Mouse (Mus musculus): Measurements from ENCODE around the gene Ahnak2.

DNA sequence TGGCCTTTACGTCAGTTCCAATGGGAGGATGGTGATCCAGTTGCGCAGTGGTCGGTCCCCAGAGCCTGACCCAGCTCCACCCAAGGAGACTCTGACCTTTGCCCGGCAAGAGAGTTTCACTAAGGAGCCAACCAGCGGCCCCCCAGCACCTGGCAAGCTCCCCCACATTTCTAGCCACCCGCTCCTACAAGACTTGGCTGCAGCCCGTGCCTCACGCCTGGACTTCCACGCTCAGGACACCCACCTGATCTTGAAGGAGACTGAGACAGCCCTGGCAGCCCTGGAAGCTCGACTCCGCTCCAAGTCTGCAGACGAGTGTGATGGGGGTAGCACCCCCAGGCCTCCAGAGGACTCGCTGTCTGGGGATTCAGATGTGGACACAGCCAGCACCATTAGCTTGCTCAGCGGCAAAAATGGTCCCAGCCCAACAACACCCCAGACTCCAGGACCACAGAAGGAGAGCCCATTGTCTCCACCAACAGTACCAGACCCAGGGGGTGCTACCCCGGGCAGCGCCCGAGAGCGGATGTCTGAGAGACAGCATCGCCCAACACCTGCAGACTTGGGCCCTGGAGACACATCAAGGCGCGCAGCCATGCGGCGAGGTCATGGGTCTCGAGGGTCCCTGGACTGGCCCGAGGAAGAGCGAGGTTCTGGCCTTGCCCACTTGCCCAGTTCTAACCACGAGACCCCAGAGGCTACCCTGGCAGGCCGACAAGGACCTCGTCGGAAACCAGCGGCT is 64.0 kb downstream of the Ahnak2 start:
- TF ChIP-seq CTCF (IDR thresholded peaks at IDR 0.05; ENCODE audit: low read depth, low read length) (no peak), POLR2A (IDR thresholded peaks at IDR 0.05; ENCODE audit: extremely low read depth, insufficient read depth, low read length) (no peak)

Data from liver, adult 2 months (tissue).